Mouse (Mus musculus) frontal cortex, postnatal 10 days (tissue): ENCODE data around the gene Coa5.

Experiments used
- DNase-seq, 2 experiments: peaks; one replicate each; pipeline ENCODE4 v3.0.0; 2022; ENCODE audit warnings: low spot score in 2 of 2, mixed read lengths in 1 of 2

Gene Coa5

GRCm38 (mm10) chr1:37368125-37368524 lies 61.8 kb downstream of the Coa5 start:
- DNase-seq, result no peak
